Mouse (Mus musculus) spleen, adult 2 months (tissue): Measurements from ENCODE around the gene Kcng1.

Experiments used
- CTCF ChIP-seq: fragments of 200-500 bp; IDR thresholded peaks from 2 replicates; pipeline ENCODE4 v1.5.1; 2011; ENCODE audit warnings: mild to moderate bottlenecking, inconsistent platforms; ENCODE audit not compliant: insufficient read depth, insufficient read length, insufficient replicate concordance; ENCODE audit errors: extremely low read depth
- POLR2A ChIP-seq: fragments of 200-500 bp; IDR thresholded peaks from 2 replicates; pipeline ENCODE4 v1.6.1; 2011; ENCODE audit warnings: low read depth, low read length, inconsistent platforms

GRCm38 (mm10) chr2:168299650-168300049 lies 18.1 kb upstream of the Kcng1 start:
- no peak for TF ChIP-seq CTCF
- no peak for TF ChIP-seq POLR2A
